Mouse (Mus musculus) embryonic facial prominence, embryonic 11.5 days (tissue): ENCODE results near the gene Kcnj1. TPM values are rescaled to one million over a fixed set of nuclear protein-coding genes. Genes with fewer than 3 reads are reported as not detected.
A peak's percentile ranks its signal among the peaks of the same experiment; 100 is the strongest.

Source experiments
- ATAC-seq: fragments of 200-750 bp; cut with Nextera tagmentation; replicated peaks from 2 replicates; pipeline ENCODE4 v1.8.0; 2017; ENCODE audit warnings: low read depth; ENCODE audit not compliant: insufficient number of reproducible peaks, low FRiP score, low TSS enrichment
- DNase-seq: peaks from one replicate; pipeline ENCODE4 v3.0.0-alpha.2; 2015; ENCODE audit warnings: low spot score
- H3K27ac ChIP-seq: fragments of 300-500 bp; sonication (generic); replicated peaks from 2 replicates; pipeline ENCODE4 v1.5.1; 2014; ENCODE audit warnings: mild to moderate bottlenecking, low read depth, low read length, control low read depth
- H3K27me3 ChIP-seq: fragments of 300-500 bp; sonication (generic); 2 replicates; pipeline ENCODE4 v1.6.1; 2014; ENCODE audit warnings: mild to moderate bottlenecking, low read length, moderate library complexity, mixed read lengths; ENCODE audit not compliant: control insufficient read depth, insufficient read depth
- H3K36me3 ChIP-seq: fragments of 300-500 bp; sonication (generic); replicated peaks from 2 replicates; pipeline ENCODE4 v1.6.1; 2014; ENCODE audit warnings: low read depth, mild to moderate bottlenecking, low read length, moderate library complexity, mixed read lengths; ENCODE audit not compliant: control insufficient read depth, insufficient read depth
- H3K4me1 ChIP-seq: fragments of 300-500 bp; sonication (generic); 2 replicates; pipeline ENCODE4 v1.6.1; 2014; ENCODE audit warnings: low read length, mixed read lengths; ENCODE audit not compliant: control insufficient read depth, insufficient read depth
- H3K4me2 ChIP-seq: fragments of 300-500 bp; sonication (generic); 2 replicates; pipeline ENCODE4 v1.6.1; 2014; ENCODE audit warnings: low read depth, mild to moderate bottlenecking, control low read depth, low read length, moderate library complexity
- H3K4me3 ChIP-seq: fragments of 300-500 bp; sonication (generic); 2 replicates; pipeline ENCODE4 v1.5.1; 2014; ENCODE audit warnings: low read depth, low read length, control low read depth
- H3K9ac ChIP-seq: fragments of 300-500 bp; sonication (generic); replicated peaks from 2 replicates; pipeline ENCODE4 v1.6.1; 2014; ENCODE audit warnings: mild to moderate bottlenecking, control low read depth, low read length
- H3K9me3 ChIP-seq: fragments of 300-500 bp; sonication (generic); replicated peaks from 2 replicates; pipeline ENCODE4 v1.6.1; 2016; ENCODE audit warnings: mild to moderate bottlenecking, low read length, inconsistent platforms, mixed read lengths; ENCODE audit not compliant: control insufficient read depth
- WGBS: fragments of 180-500 bp; shearing (Covaris S2); extraction: QIAGEN DNeasy Blood & Tissue Kit; methylation state at CpG from one replicate; pipeline ENCODE4 v1.1.7; 2014; 5-methylcytosine and 5-hydroxymethylcytosine counted together
- polyA plus RNA-seq: library from polyadenylated mRNA; unstranded; fragments of >200 nt; fragmentation: Nextera tagmentation; extraction: Ambion mirVana; gene quantifications from 2 replicates; pipeline ENCODE4 v1.2.1, GENCODE M21; 2014

Gene Kcnj1
- polyA plus RNA-seq, result not detected in 2 replicates

DNA sequence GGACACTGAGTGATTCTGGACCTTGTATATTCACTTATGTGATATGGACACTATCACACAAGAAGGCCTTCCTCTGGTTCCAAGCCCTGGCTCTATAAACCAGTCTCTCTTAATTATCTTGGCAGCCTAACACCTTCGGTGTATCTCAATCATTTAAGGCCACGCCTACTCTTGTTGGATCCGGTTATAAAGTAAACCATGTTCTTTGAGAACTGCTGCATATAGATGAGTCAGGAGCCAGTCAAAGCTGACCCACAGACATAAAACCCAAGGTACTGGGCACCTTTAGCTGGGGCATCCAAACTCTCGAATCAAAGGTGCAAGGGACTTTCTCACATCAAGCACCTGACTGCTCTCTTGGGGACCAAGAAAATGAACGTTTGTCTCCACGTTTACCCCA, at the start of gene Kcnj1:
Kcnj1 (plus strand) TSS at position 292 of the 400 bp plus-strand sequence.
- no peak for ATAC-seq

DNA sequence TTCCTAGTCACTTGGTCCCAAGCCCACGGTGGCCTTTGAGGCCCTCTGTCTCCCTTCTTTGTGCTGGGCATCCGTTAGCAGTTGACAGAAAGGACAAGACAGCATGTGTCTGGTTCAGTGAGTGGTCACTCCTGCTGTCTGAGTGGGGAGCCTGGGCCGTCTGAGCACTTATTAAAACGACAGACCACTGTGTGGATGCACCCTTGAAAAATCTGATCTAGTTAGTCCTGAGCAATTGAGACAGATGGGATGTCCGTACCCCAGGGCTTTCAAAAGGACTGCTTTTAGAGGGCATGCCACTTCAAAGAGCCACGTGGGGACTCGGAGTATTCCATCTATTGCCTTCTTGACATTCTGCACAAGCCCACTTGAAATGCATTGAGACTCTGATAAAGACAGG, 48.7 kb upstream of the Kcnj1 start:
- Histone ChIP-seq H3K9me3 (no peaks in the 10 kb centered on the region), H3K27ac (no peak overlapping the region), H3K4me2 (no peak overlapping the region), H3K4me3 (no peak overlapping the region), H3K4me1 (no peaks in the 10 kb centered on the region), H3K9ac (no peak overlapping the region), H3K36me3 (no peaks in the 10 kb centered on the region), H3K27me3 (no peaks in the 10 kb centered on the region)
- WGBS, result 69% methylated on average over 7 of the region's 7 CpGs
- no peak for ATAC-seq
- no peak for DNase-seq

More for the DNA sequence above, at the start of gene Kcnj1:
- Histone ChIP-seq H3K4me2 (no peak within 1 kb of the TSS), H3K4me3 (no peak within 1 kb of the TSS), H3K27ac (no peak within 1 kb of the TSS), H3K9ac (no peak within 1 kb of the TSS), H3K36me3 (no peaks in the 10 kb centered on the region), H3K27me3 (no peaks in the 10 kb centered on the region), H3K9me3 (no peaks in the 10 kb centered on the region), H3K4me1 (no peaks in the 10 kb centered on the region)
- 89% methylated on average over 6 of the region's 6 CpGs for WGBS
- DNase-seq, result no peak

DNA sequence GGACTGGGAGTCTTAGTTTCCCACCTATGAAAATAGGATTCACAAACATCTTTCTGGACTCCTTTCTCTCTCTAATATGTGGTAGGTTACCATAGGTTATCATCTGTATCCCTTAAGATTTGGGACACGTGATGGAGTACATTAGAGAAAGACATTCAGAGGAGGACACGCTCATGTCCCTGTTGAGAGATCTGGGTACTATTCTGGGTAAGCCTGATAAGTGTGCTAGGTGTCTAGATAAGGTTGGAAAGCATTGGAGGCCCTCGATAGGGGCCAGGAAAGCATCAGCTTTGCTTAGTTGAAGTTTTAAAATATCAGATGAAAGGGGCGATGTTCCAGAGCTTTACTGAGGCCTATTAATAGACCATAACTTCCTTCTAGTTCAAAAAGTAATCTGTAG, 43.5 kb upstream of the Kcnj1 start:
- Histone ChIP-seq H3K9ac (no peak overlapping the region), H3K9me3 (no peaks in the 10 kb centered on the region), H3K27me3 (no peaks in the 10 kb centered on the region), H3K4me2 (no peak overlapping the region), H3K27ac (no peak overlapping the region), H3K4me1 (no peaks in the 10 kb centered on the region), H3K4me3 (no peak overlapping the region), H3K36me3 (no peaks in the 10 kb centered on the region)
- 85% methylated on average over 4 of the region's 4 CpGs for WGBS
- DNase-seq (no peak), ATAC-seq (no peak)

DNA sequence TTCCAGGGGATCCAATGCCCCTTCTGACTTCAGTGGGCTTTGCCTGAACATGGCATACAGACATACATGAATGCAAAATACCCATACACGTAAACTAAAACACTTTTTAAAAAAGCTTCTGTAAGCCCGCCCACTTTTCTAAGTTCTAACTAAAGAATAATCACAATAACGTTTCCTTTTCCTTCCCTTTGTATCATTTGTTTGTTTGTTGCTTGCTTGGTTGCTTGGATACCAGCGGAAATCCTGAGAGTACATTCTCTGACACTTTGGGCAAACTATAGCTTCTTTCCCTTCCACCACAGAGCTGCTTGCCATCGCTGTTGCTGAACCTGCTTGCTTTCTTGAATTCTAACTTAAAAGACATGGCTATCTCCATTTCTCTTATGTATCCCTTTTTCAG, 41.1 kb upstream of the Kcnj1 start:
- Histone ChIP-seq H3K27ac (no peak overlapping the region), H3K4me1 (no peaks in the 10 kb centered on the region), H3K9me3 (no peaks in the 10 kb centered on the region), H3K9ac (no peak overlapping the region), H3K27me3 (no peaks in the 10 kb centered on the region), H3K4me2 (no peak overlapping the region), H3K36me3 (no peaks in the 10 kb centered on the region), H3K4me3 (no peak overlapping the region)
- DNase-seq (no peak), ATAC-seq (no peak)
- 81% methylated on average over 5 of the region's 5 CpGs for WGBS

DNA sequence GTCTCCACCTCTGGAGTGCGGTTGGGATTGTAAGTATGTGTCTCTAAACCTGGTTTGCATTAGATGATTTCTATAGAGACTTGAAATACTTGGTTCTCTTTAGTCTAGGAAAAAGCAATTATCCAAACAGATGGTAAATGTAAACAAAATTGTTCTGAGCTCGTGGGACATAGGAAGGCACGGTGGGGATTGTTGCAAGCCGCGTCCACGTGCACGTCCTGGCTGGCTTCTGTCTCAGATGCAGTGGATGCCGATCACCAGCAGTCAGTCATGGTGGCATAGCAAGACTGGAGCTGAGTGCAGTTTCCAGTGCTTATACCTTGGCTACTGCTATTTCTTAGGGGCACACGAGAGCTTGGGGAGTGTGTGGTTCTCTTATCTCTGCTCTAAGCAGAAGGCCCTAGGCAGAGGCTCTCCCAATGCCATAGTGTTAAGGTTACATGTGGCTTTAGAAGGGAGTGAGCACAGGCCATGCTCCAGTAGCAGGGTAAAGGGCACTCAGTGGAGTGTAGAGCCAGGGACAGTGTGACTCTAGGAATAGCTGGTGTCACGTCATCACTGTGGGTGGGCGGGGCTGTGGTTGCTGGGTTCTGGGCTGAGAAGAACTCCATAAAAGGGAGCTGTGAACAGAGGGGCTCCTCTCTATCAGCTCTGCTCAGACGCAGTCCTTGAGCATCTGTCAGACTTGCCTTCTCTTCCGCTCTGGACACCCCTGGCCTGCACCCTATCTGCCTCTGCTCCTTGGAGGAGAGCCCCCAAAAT, 36.7 kb upstream of the Kcnj1 start:
- ATAC-seq (0 out of 2 replicates have a peak, but pooled peaks have one; percentile 29), DNase-seq (no peak)
- Histone ChIP-seq H3K4me3 (no peak overlapping the region), H3K27me3 (no peaks in the 10 kb centered on the region), H3K4me2 (no peak overlapping the region), H3K4me1 (no peaks in the 10 kb centered on the region), H3K27ac (no peak overlapping the region), H3K9ac (no peak overlapping the region), H3K9me3 (no peaks in the 10 kb centered on the region), H3K36me3 (no peaks in the 10 kb centered on the region)
- 72% methylated on average over 13 of the region's 13 CpGs for WGBS

DNA sequence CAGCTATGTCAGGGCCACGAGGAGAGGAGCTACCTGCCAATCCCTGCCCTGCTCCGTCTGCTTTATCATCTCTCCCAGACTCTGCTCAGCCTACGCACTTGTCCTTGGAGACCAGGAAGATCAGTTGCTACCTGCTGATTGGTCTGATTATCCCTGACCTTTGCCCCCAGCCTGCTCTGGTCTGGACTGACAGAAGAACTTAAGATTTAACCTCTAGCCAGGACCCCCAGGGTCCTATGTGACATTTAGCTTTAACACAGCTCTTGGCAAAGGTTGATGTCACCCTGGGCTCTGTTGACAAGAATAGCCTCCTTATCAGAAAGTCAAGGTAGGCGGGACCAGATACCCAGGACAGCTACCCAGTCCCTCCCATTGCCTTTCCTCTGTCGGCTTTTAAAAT, 31.5 kb upstream of the Kcnj1 start:
- Histone ChIP-seq H3K27me3 (peaks cover 32% of the 10 kb centered on the region), H3K36me3 (no peaks in the 10 kb centered on the region), H3K27ac (no peak overlapping the region), H3K4me1 (peaks cover 3% of the 10 kb centered on the region; the same call in 1 of the 2 replicates), H3K9me3 (no peaks in the 10 kb centered on the region), H3K4me3 (no peak overlapping the region), H3K9ac (no peak overlapping the region), H3K4me2 (no peak overlapping the region)
- ATAC-seq (no peak), DNase-seq (no peak)
- 52% methylated on average over 5 of the region's 5 CpGs for WGBS

DNA sequence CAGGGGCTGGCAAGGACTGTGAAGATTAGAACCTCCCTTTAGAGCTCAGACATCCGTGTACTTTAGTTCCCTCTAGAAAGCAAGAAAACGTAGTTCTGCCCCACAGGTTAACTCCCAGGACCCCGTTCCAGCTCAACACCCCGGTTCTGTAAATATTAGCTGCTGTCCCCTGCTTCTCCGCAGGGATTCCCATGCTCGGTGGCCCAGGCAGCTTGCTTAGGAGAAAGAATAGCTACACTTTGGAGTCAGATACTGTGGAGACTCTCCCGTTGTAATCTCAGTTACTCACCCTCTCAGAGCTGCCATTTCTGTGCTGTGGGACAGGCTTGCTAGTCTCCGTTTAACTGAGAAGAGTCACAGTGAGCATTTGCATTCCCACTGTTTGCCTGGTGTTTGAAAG, 29.4 kb upstream of the Kcnj1 start:
- peaks cover 33% of the 10 kb centered on the region for H3K27me3 ChIP-seq
- no peak for DNase-seq
- ATAC-seq, result no peak

DNA sequence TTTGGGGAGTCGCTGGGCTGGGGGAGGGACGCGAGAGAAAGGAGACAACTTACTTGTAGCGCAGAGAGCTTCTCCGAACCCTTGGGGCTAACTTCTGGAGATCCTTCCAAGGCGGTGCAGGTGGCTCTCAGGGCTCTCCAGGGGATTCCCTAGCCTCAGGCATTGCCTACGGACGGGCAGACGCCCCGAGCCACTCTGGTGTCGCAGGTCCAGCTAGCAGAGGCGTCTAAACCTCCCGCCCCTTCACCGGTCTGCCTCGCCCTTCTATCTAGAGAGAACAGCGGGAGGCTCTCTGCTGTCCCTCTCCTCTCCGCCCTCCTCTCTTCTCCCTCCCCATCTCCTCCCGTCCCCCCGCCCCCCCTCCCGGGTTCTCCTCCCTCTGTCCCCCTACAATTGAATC, 28.2 kb upstream of the Kcnj1 start, which contains the start of gene Kcnj5:
Kcnj5 (minus strand) TSS at position 300 of the 400 bp plus-strand sequence.
- peak within 1 kb of the TSS; percentile 18 for H3K4me3 ChIP-seq
- no peak within 1 kb of the TSS for H3K27ac ChIP-seq
- peak within 1 kb of the TSS; percentile 31 for H3K4me2 ChIP-seq
- peaks cover 33% of the 10 kb centered on the region for H3K27me3 ChIP-seq
- no peak for DNase-seq
- H3K9ac ChIP-seq, result peak within 1 kb of the TSS; percentile 41; the same call in 1 of the 2 replicates
- no peaks in the 10 kb centered on the region for H3K9me3 ChIP-seq
- WGBS, result under 1% methylated on average over 19 of the region's 20 CpGs
- peaks cover 3% of the 10 kb centered on the region; the same call in 1 of the 2 replicates for H3K4me1 ChIP-seq
- ATAC-seq, result no peak
- H3K36me3 ChIP-seq, result no peaks in the 10 kb centered on the region

More for the DNA sequence above, 29.4 kb upstream of the Kcnj1 start:
- Histone ChIP-seq H3K4me3 (no peak overlapping the region), H3K4me1 (peaks cover 3% of the 10 kb centered on the region; the same call in 1 of the 2 replicates), H3K36me3 (no peaks in the 10 kb centered on the region), H3K9ac (no peak overlapping the region), H3K4me2 (no peak overlapping the region), H3K27ac (no peak overlapping the region), H3K9me3 (no peaks in the 10 kb centered on the region)
- WGBS, result 14% methylated on average over 8 of the region's 8 CpGs
